Comparison of ENCODE assay signal across 8 mouse cellular contexts in the genomic region with DNA sequence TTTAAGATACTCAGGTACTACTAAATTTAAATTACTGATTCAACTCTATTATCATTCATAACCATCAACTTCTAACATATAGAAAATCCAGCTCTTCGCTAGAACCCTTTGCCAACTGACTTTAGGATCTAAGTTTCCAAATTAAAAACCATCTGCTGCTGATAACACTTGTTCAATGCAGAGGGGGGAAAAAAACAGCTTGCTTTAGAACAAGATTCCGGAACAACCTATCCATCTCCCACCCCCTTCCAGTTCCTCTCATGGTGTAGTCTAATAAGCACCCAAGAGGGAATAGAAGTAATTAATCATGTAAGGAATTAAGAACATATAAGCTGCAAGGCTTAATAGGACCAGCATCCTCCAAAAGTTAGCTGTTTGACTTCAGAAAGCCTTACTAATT. TPM values are rescaled to one million over a fixed set of nuclear protein-coding genes. Genes with fewer than 3 reads are reported as not detected.
DNase-seq lines count a peak whose midpoint lies in the region; ATAC-seq and TF ChIP-seq lines count a peak whose summit lies in the region.

No protein-coding gene starts in this region.

- no peak for ATAC-seq in embryonic facial prominence, embryonic 11.5 days (replicated peaks; ENCODE audit: insufficient number of reproducible peaks, low FRiP score, low TSS enrichment, low read depth)
- no peak for ATAC-seq in intestine, embryonic 14.5 days (replicated peaks; ENCODE audit: low FRiP score, low TSS enrichment, low read depth)

- 20% methylated on average over 2 of the region's 2 CpGs for WGBS in embryonic facial prominence, embryonic 11.5 days
- WGBS in intestine, embryonic 14.5 days, result 35% methylated on average over 2 of the region's 2 CpGs

- peak overlapping the region; percentile 87; the same call in 1 of the 2 replicates for H3K27ac ChIP-seq in layer of hippocampus, adult 2 months
- no peak overlapping the region for H3K27ac ChIP-seq in embryonic facial prominence, embryonic 11.5 days (replicated peaks; ENCODE audit: low read depth, low read length)
- H3K27ac ChIP-seq in intestine, embryonic 14.5 days (ENCODE audit: low read depth), result no peak overlapping the region

- no peaks in the 10 kb centered on the region for H3K9me3 ChIP-seq in embryonic facial prominence, embryonic 11.5 days (replicated peaks; ENCODE audit: control insufficient read depth, low read length)
- no peaks in the 10 kb centered on the region for H3K9me3 ChIP-seq in intestine, embryonic 14.5 days (ENCODE audit: control insufficient read depth, low read length)

- peak overlapping the region; percentile 90 for H3K4me2 ChIP-seq in embryonic facial prominence, embryonic 11.5 days (ENCODE audit: low read depth, low read length)
- H3K4me2 ChIP-seq in intestine, embryonic 14.5 days (ENCODE audit: low read length), result peak overlapping the region; percentile 75
- H3K4me2 ChIP-seq in myocyte (ENCODE audit: low read depth), result peak overlapping the region; percentile 71

- H3K4me3 ChIP-seq in layer of hippocampus, adult 2 months, result peak overlapping the region; percentile 69
- H3K4me3 ChIP-seq in embryonic facial prominence, embryonic 11.5 days (ENCODE audit: low read depth, low read length), result peak overlapping the region; percentile 59
- peak overlapping the region; percentile 86 for H3K4me3 ChIP-seq in intestine, embryonic 14.5 days (ENCODE audit: low read depth, low read length)
- H3K4me3 ChIP-seq in myocyte, result peak overlapping the region; percentile 58

- no peaks in the 10 kb centered on the region for H3K27me3 ChIP-seq in embryonic facial prominence, embryonic 11.5 days (ENCODE audit: control insufficient read depth, insufficient read depth, low read length)
- no peaks in the 10 kb centered on the region for H3K27me3 ChIP-seq in intestine, embryonic 14.5 days (replicated peaks; ENCODE audit: control insufficient read depth, insufficient read depth, low read length)
- H3K27me3 ChIP-seq in myocyte (ENCODE audit: control insufficient read depth, insufficient read depth, insufficient read length), result no peaks in the 10 kb centered on the region

- DNase-seq in layer of hippocampus, adult 2 months (ENCODE audit: low spot score in 2 of 2), result no peak
- no peak for DNase-seq in layer of hippocampus, adult 8-10 months (ENCODE audit: low spot score in 2 of 2)
- DNase-seq in embryonic facial prominence, embryonic 11.5 days (ENCODE audit: low spot score), result no peak
- no peak for DNase-seq in intestine, embryonic 14.5 days (ENCODE audit: low spot score)
- DNase-seq in layer of hippocampus, postnatal 36 days, result no peak
- DNase-seq in gastrocnemius, adult 8-10 months (ENCODE audit: low spot score in 2 of 2), result no peak
- DNase-seq in lung, postnatal 14 days, result no peak

- TF ChIP-seq POLR2A in myocyte (IDR thresholded peaks at IDR 0.05; ENCODE audit: insufficient read length, low read depth), result no peak

- H3K4me1 ChIP-seq in embryonic facial prominence, embryonic 11.5 days (ENCODE audit: control insufficient read depth, insufficient read depth, low read length), result no peaks in the 10 kb centered on the region
- H3K4me1 ChIP-seq in intestine, embryonic 14.5 days (replicated peaks; ENCODE audit: control insufficient read depth, insufficient read depth, low read length), result peaks cover 17% of the 10 kb centered on the region

- H3K9ac ChIP-seq in embryonic facial prominence, embryonic 11.5 days (replicated peaks; ENCODE audit: low read length), result no peak overlapping the region
- H3K9ac ChIP-seq in intestine, embryonic 14.5 days (ENCODE audit: low read length), result peak overlapping the region; percentile 76

- no peaks in the 10 kb centered on the region for H3K36me3 ChIP-seq in embryonic facial prominence, embryonic 11.5 days (replicated peaks; ENCODE audit: control insufficient read depth, insufficient read depth, low read depth, low read length)
- no peaks in the 10 kb centered on the region for H3K36me3 ChIP-seq in intestine, embryonic 14.5 days (ENCODE audit: control insufficient read depth, insufficient read depth, low read length)
- H3K36me3 ChIP-seq in myocyte (ENCODE audit: control insufficient read depth, insufficient read depth), result no peaks in the 10 kb centered on the region

- peaks cover 51% of the 10 kb centered on the region for H3K79me2 ChIP-seq in myocyte (ENCODE audit: control insufficient read depth, insufficient read depth)

- H3ac ChIP-seq in myocyte (ENCODE audit: control insufficient read depth, insufficient read length), result peak overlapping the region; percentile 24

- no peak for TF ChIP-seq CTCF in layer of hippocampus, adult 2 months (conservative IDR thresholded peaks at IDR 0.05)

TF ChIP-seq in myocyte, 11 proteins besides CTCF, POLR2A, EP300 and RAD21:
- TF ChIP-seq CEBPB (IDR thresholded peaks at IDR 0.05; ENCODE audit: insufficient read depth, poor library complexity, severe bottlenecking), result no peak
- no peak for TF ChIP-seq E2F4 (IDR thresholded peaks at IDR 0.05; ENCODE audit: insufficient read depth)
- TF ChIP-seq MYOD1 (IDR thresholded peaks at IDR 0.05; ENCODE audit: control insufficient read depth in 1 of 3, insufficient read length in 2 of 3, low read depth in 2 of 3), result no peak
- no peak for TF ChIP-seq POLR2AphosphoS2 (IDR thresholded peaks at IDR 0.05; ENCODE audit: insufficient read length, low read depth)
- TF ChIP-seq USF1 (IDR thresholded peaks at IDR 0.05; ENCODE audit: low read depth), result no peak
- no peak for TF ChIP-seq MYOG (IDR thresholded peaks at IDR 0.05; ENCODE audit: control insufficient read depth in 1 of 3, insufficient read depth in 1 of 3, insufficient read length in 2 of 3, low read depth in 2 of 3)
- no peak for TF ChIP-seq REST (IDR thresholded peaks at IDR 0.05; ENCODE audit: insufficient read depth, insufficient read length)
- TF ChIP-seq MAX (IDR thresholded peaks at IDR 0.05; ENCODE audit: low read depth), result no peak
- TF ChIP-seq SRF (IDR thresholded peaks at IDR 0.05; ENCODE audit: control insufficient read depth, insufficient read length, low read depth), result no peak
- no peak for TF ChIP-seq TCF3 (IDR thresholded peaks at IDR 0.05; ENCODE audit: insufficient read length, low read depth)
- TF ChIP-seq TCF12 (IDR thresholded peaks at IDR 0.05; ENCODE audit: insufficient read depth, poor library complexity, severe bottlenecking), result no peak

RNA-seq across cellular contexts. Expression of a gene that starts 1.2 kb away (rescaled TPM):
- total RNA-seq in layer of hippocampus, adult 2 months (2021), result 10 to 100 TPM; 16.2 to 19.0 TPM
- total RNA-seq in layer of hippocampus, adult 8-10 months (2022), result 10 to 100 TPM; 17.9 to 19.9 (median 19.3) TPM
- 16.1 and 19.0 TPM in 2 replicates for polyA plus RNA-seq in embryonic facial prominence, embryonic 11.5 days (2014; fragmentation: Nextera tagmentation; extraction: Ambion mirVana)
- polyA plus RNA-seq in intestine, embryonic 14.5 days (2014; fragmentation: Nextera tagmentation; extraction: Ambion mirVana), result 16.8 and 18.1 TPM in 2 replicates
- 2.9 TPM for polyA plus RNA-seq in myocyte (2012; fragmentation: generic; extraction: Trizol)
- 10 to 100 TPM; 17.5 to 20.2 TPM for total RNA-seq in layer of hippocampus, postnatal 36 days (2021)
- total RNA-seq in gastrocnemius, adult 8-10 months (2022), result 1 to 10 TPM; 4.9 to 8.1 (median 5.5) TPM

RNA-seq across cellular contexts. Expression of a gene that starts 18.9 kb away (rescaled TPM):
- total RNA-seq in layer of hippocampus, adult 2 months (2021), result 10 to 100 TPM; 78.8 to 81.4 TPM
- total RNA-seq in layer of hippocampus, adult 8-10 months (2022), result 10 to 100 TPM; 80.1 to 90.7 (median 88.1) TPM
- polyA plus RNA-seq in embryonic facial prominence, embryonic 11.5 days (2014; fragmentation: Nextera tagmentation; extraction: Ambion mirVana), result 258 and 263 TPM in 2 replicates
- polyA plus RNA-seq in intestine, embryonic 14.5 days (2014; fragmentation: Nextera tagmentation; extraction: Ambion mirVana), result 183 and 189 TPM in 2 replicates
- 104 TPM for polyA plus RNA-seq in myocyte (2012; fragmentation: generic; extraction: Trizol)
- 10 to 100 TPM; 82.2 to 85.0 TPM for total RNA-seq in layer of hippocampus, postnatal 36 days (2021)
- total RNA-seq in gastrocnemius, adult 8-10 months (2022), result 100 to 1,000 TPM; 110 to 118 (median 113) TPM
